Mouse (Mus musculus) limb, embryonic 14.5 days (tissue): Measurements from ENCODE around the gene Cdkn2c. TPM values are rescaled to one million over a fixed set of nuclear protein-coding genes. Genes with fewer than 3 reads are reported as not detected.

Experiments used
- ATAC-seq: fragments of 200-750 bp; cut with Nextera tagmentation; 2 replicates; pipeline ENCODE4 v1.8.0; 2017; ENCODE audit warnings: low read depth, moderate number of reproducible peaks, moderate TSS enrichment; ENCODE audit not compliant: low FRiP score
- DNase-seq: peaks from one replicate; pipeline ENCODE4 v3.0.0-alpha.2; 2015; ENCODE audit warnings: low spot score
- H3K27ac ChIP-seq: fragments of 300-500 bp; sonication (generic); replicated peaks from 2 replicates; pipeline ENCODE4 v1.5.1; 2014; ENCODE audit warnings: low read depth, mild to moderate bottlenecking, low read length, moderate library complexity, mixed read lengths
- H3K27me3 ChIP-seq: fragments of 300-500 bp; sonication (generic); 2 replicates; pipeline ENCODE4 v1.6.1; 2014; ENCODE audit warnings: low read length, mixed read lengths; ENCODE audit not compliant: control insufficient read depth, insufficient read depth
- H3K36me3 ChIP-seq: fragments of 300-500 bp; sonication (generic); 2 replicates; pipeline ENCODE4 v1.6.1; 2014; ENCODE audit warnings: mild to moderate bottlenecking, low read length, moderate library complexity, mixed read lengths; ENCODE audit not compliant: control insufficient read depth, insufficient read depth
- H3K4me1 ChIP-seq: fragments of 300-500 bp; sonication (generic); 2 replicates; pipeline ENCODE4 v1.6.1; 2014; ENCODE audit warnings: antibody characterized with exemption, low read length, mixed read lengths; ENCODE audit not compliant: control insufficient read depth, insufficient read depth
- H3K4me2 ChIP-seq: fragments of 300-500 bp; sonication (generic); replicated peaks from 2 replicates; pipeline ENCODE4 v1.6.1; 2014; ENCODE audit warnings: low read depth, mild to moderate bottlenecking, low read length, moderate library complexity; ENCODE audit not compliant: severe bottlenecking
- H3K4me3 ChIP-seq: fragments of 300-500 bp; sonication (generic); replicated peaks from 2 replicates; pipeline ENCODE4 v1.5.1; 2014; ENCODE audit warnings: low read length
- H3K9ac ChIP-seq: fragments of 300-500 bp; sonication (generic); 2 replicates; pipeline ENCODE4 v1.6.1; 2014; ENCODE audit warnings: mild to moderate bottlenecking, low read depth, low read length, moderate library complexity; ENCODE audit not compliant: severe bottlenecking
- H3K9me3 ChIP-seq: fragments of 300-500 bp; sonication (generic); 2 replicates; pipeline ENCODE4 v1.6.1; 2016; ENCODE audit warnings: low read length; ENCODE audit not compliant: control insufficient read depth
- POLR2A ChIP-seq: fragments of 200-500 bp; IDR thresholded peaks from 2 replicates; pipeline ENCODE4 v1.8.0; 2012; ENCODE audit warnings: inconsistent platforms, mild to moderate bottlenecking, moderate library complexity, borderline replicate concordance; ENCODE audit not compliant: insufficient read depth, insufficient read length; ENCODE audit errors: extremely low read depth
- WGBS: fragments of 180-500 bp; shearing (Covaris S2); extraction: QIAGEN DNeasy Blood & Tissue Kit; methylation state at CpG from one replicate; pipeline ENCODE4 v1.1.7; 2014; 5-methylcytosine and 5-hydroxymethylcytosine counted together
- polyA plus RNA-seq, 2 experiments: library from polyadenylated mRNA; depleted of rRNA in 1 of 2; stranded (reverse) in 1 of 2; unstranded in 1 of 2; fragments of >200 nt; fragmentation: Nextera tagmentation in 1 of 2; extraction: Ambion mirVana in 1 of 2; gene quantifications; 2 replicates each; pipeline versions ENCODE4 v1.2.1 to v1.2.3; 2012 to 2014

The Cdkn2c gene
- polyA plus RNA-seq, 2 experiments: 13.4 to 14.5 TPM

DNA sequence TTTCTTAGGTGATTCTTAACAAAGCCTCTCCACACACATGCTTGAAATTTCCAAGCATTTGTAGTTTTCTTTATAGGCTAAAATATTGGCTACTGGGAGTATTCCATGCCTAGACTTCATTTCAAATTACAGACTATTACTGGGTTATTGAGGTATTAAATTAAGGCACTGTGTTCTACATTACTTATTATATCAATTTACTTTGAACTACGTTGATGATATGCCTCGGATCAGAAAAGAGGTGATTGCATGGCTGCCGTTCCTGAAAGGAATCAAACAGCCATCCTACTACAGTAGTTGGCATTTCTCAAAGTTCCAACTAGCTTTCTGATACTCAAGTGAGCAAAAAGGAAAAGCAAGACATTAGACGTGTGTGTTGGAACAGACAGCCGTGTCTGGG lies 4.7 kb downstream of the Cdkn2c start:
- DNase-seq: no peak
- peaks cover 62% of the 10 kb centered on the region for H3K27me3 ChIP-seq
- no peaks in the 10 kb centered on the region for H3K36me3 ChIP-seq
- H3K9me3 ChIP-seq: no peaks in the 10 kb centered on the region
- peaks cover 14% of the 10 kb centered on the region for H3K4me1 ChIP-seq
- ATAC-seq: no peak
- H3K27ac ChIP-seq: no peak overlapping the region
- no peak overlapping the region for H3K4me3 ChIP-seq
- H3K9ac ChIP-seq: no peak overlapping the region
- WGBS: 13% methylated on average over 5 of the region's 5 CpGs
- TF ChIP-seq POLR2A: no peak
- H3K4me2 ChIP-seq: no peak overlapping the region

DNA sequence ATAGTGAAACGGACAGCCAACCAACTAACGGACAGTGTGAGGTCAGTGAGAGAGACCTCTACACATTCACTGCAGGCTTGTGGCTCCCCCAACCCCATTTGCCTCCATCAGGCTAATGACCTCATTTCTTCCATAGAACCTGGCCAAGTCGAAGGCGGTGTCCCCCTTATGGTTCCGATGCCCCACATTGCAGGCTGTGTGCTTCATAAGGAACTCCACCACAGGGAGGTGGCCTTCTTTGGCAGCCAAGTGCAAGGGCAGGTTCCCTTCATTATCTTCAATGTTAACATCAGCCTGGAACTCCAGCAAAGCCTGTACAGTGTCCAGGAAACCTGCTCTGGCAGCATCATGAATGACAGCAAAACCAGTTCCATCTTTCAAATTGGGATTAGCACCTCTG lies 5.8 kb downstream of the Cdkn2c start:
- Histone ChIP-seq H3K27me3 (peaks cover 72% of the 10 kb centered on the region), H3K4me3 (no peak overlapping the region), H3K36me3 (no peaks in the 10 kb centered on the region), H3K9ac (no peak overlapping the region), H3K4me2 (no peak overlapping the region), H3K9me3 (no peaks in the 10 kb centered on the region), H3K27ac (no peak overlapping the region), H3K4me1 (peaks cover 18% of the 10 kb centered on the region)
- TF ChIP-seq POLR2A: no peak
- DNase-seq: no peak
- WGBS: 3% methylated on average over 5 of the region's 5 CpGs
- ATAC-seq: no peak

DNA sequence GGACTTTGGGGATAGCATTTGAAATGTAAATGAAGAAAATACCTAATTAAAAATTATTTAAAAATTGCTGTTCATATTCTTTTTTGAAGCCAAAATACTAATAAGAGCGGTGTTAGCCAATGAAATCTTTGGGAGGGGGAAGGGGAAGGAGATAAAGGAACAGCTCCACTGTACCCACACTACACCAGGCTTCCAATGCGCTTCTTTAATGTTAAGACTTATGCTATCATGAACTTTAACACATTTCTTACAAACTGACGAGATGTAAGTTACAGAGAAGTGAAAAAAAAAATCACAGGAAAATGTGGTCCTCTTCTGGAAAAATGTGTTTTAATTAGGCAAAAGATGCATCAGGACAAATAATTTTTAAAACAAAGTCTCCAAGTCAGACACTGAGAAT lies 6.4 kb downstream of the Cdkn2c start:
- no peak for TF ChIP-seq POLR2A
- 20% methylated on average over 3 of the region's 3 CpGs for WGBS
- H3K9me3 ChIP-seq: no peaks in the 10 kb centered on the region
- peaks cover 18% of the 10 kb centered on the region for H3K4me1 ChIP-seq
- H3K4me2 ChIP-seq: no peak overlapping the region
- no peak overlapping the region for H3K27ac ChIP-seq
- no peak overlapping the region for H3K9ac ChIP-seq
- no peak for DNase-seq
- no peaks in the 10 kb centered on the region for H3K36me3 ChIP-seq
- no peak overlapping the region for H3K4me3 ChIP-seq
- ATAC-seq: no peak
- peaks cover 78% of the 10 kb centered on the region for H3K27me3 ChIP-seq

DNA sequence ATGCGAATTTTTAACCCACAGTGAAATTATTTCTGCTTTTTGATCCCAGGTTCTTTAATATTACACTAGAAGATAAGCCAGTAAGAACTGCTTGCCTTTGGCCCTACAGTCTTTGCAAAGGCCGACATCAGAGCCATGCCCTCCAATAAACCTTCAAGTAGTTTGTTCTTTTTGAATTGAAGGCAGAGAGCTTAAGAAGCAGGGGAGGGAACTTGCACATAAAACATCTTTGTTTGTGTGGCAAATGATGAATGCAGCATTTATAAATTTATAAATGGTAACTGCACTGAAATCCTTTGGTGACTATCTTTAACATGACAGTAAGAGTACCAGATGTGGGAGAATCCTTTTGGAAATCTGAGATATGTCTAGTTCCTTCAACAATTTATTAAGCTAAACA lies 7.4 kb downstream of the Cdkn2c start:
- H3K4me2 ChIP-seq: no peak overlapping the region
- peaks cover 11% of the 10 kb centered on the region for H3K4me1 ChIP-seq
- WGBS: 18% methylated on average over 2 of the region's 2 CpGs
- H3K4me3 ChIP-seq: no peak overlapping the region
- TF ChIP-seq POLR2A: no peak
- H3K36me3 ChIP-seq: no peaks in the 10 kb centered on the region
- peaks cover 76% of the 10 kb centered on the region for H3K27me3 ChIP-seq
- H3K27ac ChIP-seq: no peak overlapping the region
- ATAC-seq (no peak), DNase-seq (no peak)
- H3K9me3 ChIP-seq: no peaks in the 10 kb centered on the region
- H3K9ac ChIP-seq: no peak overlapping the region

DNA sequence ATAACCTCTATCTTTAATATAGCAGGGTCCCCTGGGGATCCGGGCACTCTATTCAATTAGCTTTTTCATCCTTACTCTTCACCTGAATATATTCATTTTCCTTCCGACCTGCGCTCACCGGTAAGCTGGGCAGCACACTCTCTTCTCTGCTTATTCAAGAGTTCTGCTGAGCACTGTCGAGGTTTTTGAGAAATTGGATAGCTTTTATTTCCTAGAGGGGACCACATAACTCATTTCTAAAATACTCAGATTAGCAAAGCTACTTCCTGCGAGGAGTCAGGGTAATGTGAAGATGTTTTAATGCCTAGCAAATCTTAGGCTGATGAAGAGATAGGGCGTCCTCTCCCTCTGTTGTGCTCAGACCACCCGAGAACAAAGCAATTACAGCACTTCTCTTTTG lies 8.2 kb downstream of the Cdkn2c start:
- no peak for TF ChIP-seq POLR2A
- no peak overlapping the region for H3K4me2 ChIP-seq
- H3K27me3 ChIP-seq: peaks cover 68% of the 10 kb centered on the region
- ATAC-seq (no peak), DNase-seq (no peak)
- H3K9me3 ChIP-seq: no peaks in the 10 kb centered on the region
- 5% methylated on average over 8 of the region's 8 CpGs for WGBS
- peaks cover 11% of the 10 kb centered on the region for H3K4me1 ChIP-seq
- no peak overlapping the region for H3K4me3 ChIP-seq
- H3K27ac ChIP-seq: no peak overlapping the region
- H3K9ac ChIP-seq: no peak overlapping the region
- no peaks in the 10 kb centered on the region for H3K36me3 ChIP-seq

DNA sequence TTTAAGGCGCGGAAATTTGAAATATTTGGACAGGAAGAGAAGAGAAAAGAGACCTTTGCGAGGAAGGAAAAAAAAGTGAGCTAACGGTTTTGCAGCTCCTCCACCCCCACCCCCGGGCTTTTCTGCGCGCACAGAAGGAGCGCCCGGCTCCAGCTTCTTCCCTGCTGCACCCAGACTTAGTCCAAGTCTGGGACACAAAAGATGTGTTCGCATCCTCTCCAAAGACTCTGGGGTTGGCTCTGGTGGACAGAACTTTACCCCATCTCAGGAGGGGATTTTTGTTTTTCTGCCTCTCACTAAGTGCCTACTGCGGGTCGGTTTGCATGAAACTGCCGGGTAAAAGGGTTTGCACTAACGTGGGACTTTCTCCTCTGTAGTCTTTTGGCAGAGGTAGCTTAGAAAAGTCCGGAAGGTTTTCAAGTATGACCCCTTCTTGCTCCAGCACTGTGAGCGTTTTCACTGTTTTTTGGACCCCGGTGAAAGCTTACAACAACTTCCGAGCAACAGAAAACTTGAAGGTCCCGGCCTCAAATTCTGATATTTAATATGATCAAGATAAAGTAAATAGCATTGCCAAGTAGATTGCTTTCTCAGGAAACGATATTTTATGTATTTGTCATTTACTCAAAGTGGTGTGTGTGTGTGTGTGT lies 9.0 kb downstream of the Cdkn2c start:
- no peak overlapping the region for H3K27ac ChIP-seq
- WGBS: 2% methylated on average over 20 of the region's 20 CpGs

More for the DNA sequence above, 9.0 kb downstream of the Cdkn2c start:
- no peak for TF ChIP-seq POLR2A
- H3K4me2 ChIP-seq: peak overlapping the region; percentile 62
- H3K36me3 ChIP-seq: no peaks in the 10 kb centered on the region
- peak overlapping the region; percentile 37 for H3K4me3 ChIP-seq
- H3K9ac ChIP-seq: no peak overlapping the region
- H3K27me3 ChIP-seq: peaks cover 65% of the 10 kb centered on the region
- no peaks in the 10 kb centered on the region for H3K9me3 ChIP-seq
- ATAC-seq (peak; percentile 30; the same call in 1 of the 2 replicates), DNase-seq (no peak)
- H3K4me1 ChIP-seq: peaks cover 11% of the 10 kb centered on the region
